Mouse (Mus musculus) hindbrain, embryonic 13.5 days (tissue): ENCODE data around the gene Fmod. TPM values are rescaled to one million over a fixed set of nuclear protein-coding genes. Genes with fewer than 3 reads are reported as not detected.

Experiments used
- ATAC-seq: fragments of 200-750 bp; cut with Nextera tagmentation; 2 replicates; pipeline ENCODE4 v1.8.0; 2017; ENCODE audit warnings: moderate TSS enrichment; ENCODE audit not compliant: low FRiP score
- H3K27ac ChIP-seq: fragments of 300-500 bp; sonication (generic); 2 replicates; pipeline ENCODE4 v1.5.1; 2015; ENCODE audit warnings: inconsistent platforms, mild to moderate bottlenecking, moderate library complexity
- H3K27me3 ChIP-seq: fragments of 300-500 bp; sonication (generic); 2 replicates; pipeline ENCODE4 v1.6.1; 2015; ENCODE audit warnings: mild to moderate bottlenecking, inconsistent platforms
- H3K36me3 ChIP-seq: fragments of 300-500 bp; sonication (generic); 2 replicates; pipeline ENCODE4 v1.6.1; 2015; ENCODE audit warnings: mild to moderate bottlenecking, inconsistent platforms
- H3K4me1 ChIP-seq: fragments of 300-500 bp; sonication (generic); replicated peaks from 2 replicates; pipeline ENCODE4 v1.6.1; 2015; ENCODE audit warnings: inconsistent platforms
- H3K4me2 ChIP-seq: fragments of 300-500 bp; sonication (generic); 2 replicates; pipeline ENCODE4 v1.6.1; 2015; ENCODE audit warnings: inconsistent platforms, mild to moderate bottlenecking, moderate library complexity
- H3K4me3 ChIP-seq: fragments of 300-500 bp; sonication (generic); 2 replicates; pipeline ENCODE4 v1.5.1; 2015; ENCODE audit warnings: mild to moderate bottlenecking, inconsistent platforms
- H3K9ac ChIP-seq: fragments of 300-500 bp; sonication (generic); 2 replicates; pipeline ENCODE4 v1.6.1; 2015; ENCODE audit warnings: mild to moderate bottlenecking, inconsistent platforms
- H3K9me3 ChIP-seq: fragments of 300-500 bp; sonication (generic); 2 replicates; pipeline ENCODE4 v1.6.1; 2016; ENCODE audit warnings: inconsistent platforms
- WGBS: fragments of 180-500 bp; shearing (Covaris S2); methylation state at CpG from one replicate; pipeline ENCODE4 v1.1.7; 2015; 5-methylcytosine and 5-hydroxymethylcytosine counted together
- polyA plus RNA-seq: library from polyadenylated mRNA; unstranded; fragments of >200 nt; fragmentation: Nextera tagmentation; extraction: Ambion mirVana; gene quantifications from 2 replicates; pipeline ENCODE4 v1.2.1, GENCODE M21; 2015

Fmod gene
- polyA plus RNA-seq, 1 experiment from 2014 or later: 7.3 TPM

DNA sequence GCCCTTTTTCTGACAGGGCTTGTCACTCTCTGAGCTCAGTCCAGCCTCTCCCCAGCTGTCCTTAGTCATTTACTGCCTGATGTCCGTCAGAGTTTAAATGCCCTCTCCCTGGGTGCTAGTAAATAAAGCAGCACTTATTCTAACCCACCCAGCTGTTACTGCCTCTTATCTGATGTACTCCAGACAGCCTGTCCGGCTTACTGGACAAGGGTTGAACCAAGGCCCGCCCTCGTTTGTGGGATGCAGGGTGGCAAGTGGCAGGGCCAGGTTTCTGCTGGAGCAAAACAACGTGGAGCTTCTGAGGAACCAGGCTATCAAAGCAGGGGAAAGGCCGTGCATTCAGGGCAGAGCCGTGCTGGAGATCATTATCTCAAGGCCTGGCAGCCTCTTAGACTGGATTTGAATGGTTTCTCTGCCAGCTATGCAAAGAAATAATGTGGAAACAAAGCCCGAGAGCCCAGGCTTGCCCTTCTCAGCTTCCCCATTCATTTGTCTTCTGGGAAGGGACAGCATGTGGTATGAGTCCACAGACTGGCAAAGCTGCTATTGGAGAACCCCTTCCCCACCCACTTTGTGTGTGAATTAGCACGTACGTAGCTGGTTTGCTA lies 34.5 kb downstream of the Fmod start:
- WGBS: 22% methylated on average over 10 of the region's 10 CpGs
- H3K4me3 ChIP-seq: no peak overlapping the region
- peak overlapping the region; percentile 70 for H3K27ac ChIP-seq
- H3K4me1 ChIP-seq: peaks cover 78% of the 10 kb centered on the region
- H3K27me3 ChIP-seq: no peaks in the 10 kb centered on the region
- H3K4me2 ChIP-seq: no peak overlapping the region
- H3K9me3 ChIP-seq: no peaks in the 10 kb centered on the region
- no peaks in the 10 kb centered on the region for H3K36me3 ChIP-seq
- peak; percentile 18; the same call in 1 of the 2 replicates for ATAC-seq
- H3K9ac ChIP-seq: no peak overlapping the region

GRCm38 (mm10) chr1:134073061-134073564 lies 36.1 kb downstream of the Fmod start:
- H3K9ac ChIP-seq: no peak overlapping the region
- WGBS: 73% methylated on average over 6 of the region's 6 CpGs
- H3K4me3 ChIP-seq: no peak overlapping the region
- no peak for ATAC-seq
- peaks cover 79% of the 10 kb centered on the region for H3K4me1 ChIP-seq
- H3K4me2 ChIP-seq: no peak overlapping the region
- H3K36me3 ChIP-seq: no peaks in the 10 kb centered on the region
- H3K9me3 ChIP-seq: no peaks in the 10 kb centered on the region
- no peaks in the 10 kb centered on the region for H3K27me3 ChIP-seq
- peak overlapping the region; percentile 70; the same call in 1 of the 2 replicates for H3K27ac ChIP-seq

DNA sequence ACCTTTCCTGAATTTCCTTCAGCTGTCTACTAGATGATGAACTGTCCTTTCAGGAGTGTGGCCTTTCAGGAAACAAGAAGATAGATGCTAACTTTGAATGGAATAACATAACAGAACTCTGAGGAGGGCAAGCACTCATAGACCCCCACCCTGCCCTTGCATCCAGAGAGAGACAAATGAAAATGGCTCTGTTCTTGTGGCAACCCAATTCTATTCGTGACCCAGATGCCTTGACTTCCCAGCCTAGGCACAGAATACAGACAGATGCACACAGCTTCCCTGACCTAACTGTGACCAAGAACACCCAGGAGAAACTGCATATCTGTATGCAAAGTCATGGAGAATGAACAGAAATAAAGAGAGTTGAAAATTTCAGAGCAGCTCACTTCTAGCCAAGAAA lies 36.6 kb downstream of the Fmod start:
- no peak for ATAC-seq
- Histone ChIP-seq H3K9ac (no peak overlapping the region), H3K4me2 (no peak overlapping the region), H3K27me3 (no peaks in the 10 kb centered on the region), H3K36me3 (no peaks in the 10 kb centered on the region), H3K4me1 (peaks cover 84% of the 10 kb centered on the region), H3K4me3 (no peak overlapping the region), H3K27ac (0 out of 2 replicates have a peak overlapping the region, but pooled peaks have one; percentile 70), H3K9me3 (no peaks in the 10 kb centered on the region)
- 69% methylated on average over 1 of the region's 1 CpGs for WGBS

DNA sequence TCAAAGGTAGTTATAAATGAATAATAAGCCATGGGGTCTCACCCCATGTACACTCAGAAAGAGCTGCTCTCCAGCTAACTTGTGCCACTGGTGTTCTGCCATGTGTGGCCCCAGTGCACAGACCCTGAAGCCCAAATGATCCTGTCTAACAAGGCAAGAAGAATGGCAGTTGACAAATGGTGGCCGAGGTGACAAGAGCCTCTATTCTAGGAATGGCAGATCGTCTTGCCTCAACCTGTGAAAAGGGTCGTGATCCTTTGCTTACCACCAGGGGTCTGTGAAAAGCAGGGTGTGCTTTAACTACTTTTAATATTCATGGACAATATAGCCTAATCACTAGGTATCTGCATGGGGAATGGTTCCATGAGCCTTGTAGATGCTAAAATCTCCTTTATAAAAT lies 37.1 kb downstream of the Fmod start:
- Histone ChIP-seq H3K36me3 (no peaks in the 10 kb centered on the region), H3K9ac (no peak overlapping the region), H3K9me3 (no peaks in the 10 kb centered on the region), H3K27ac (no peak overlapping the region), H3K4me1 (peaks cover 84% of the 10 kb centered on the region), H3K4me2 (no peak overlapping the region), H3K27me3 (no peaks in the 10 kb centered on the region), H3K4me3 (no peak overlapping the region)
- WGBS: 32% methylated on average over 3 of the region's 3 CpGs
- no peak for ATAC-seq

- ATAC-seq: no peak
- WGBS: 70% methylated on average over 10 of the region's 10 CpGs
- H3K36me3 ChIP-seq: no peaks in the 10 kb centered on the region
- 0 out of 2 replicates have a peak overlapping the region, but pooled peaks have one; percentile 16 for H3K9ac ChIP-seq
- peak overlapping the region; percentile 30; the same call in 1 of the 2 replicates for H3K4me2 ChIP-seq
- H3K27me3 ChIP-seq: no peaks in the 10 kb centered on the region
- H3K4me1 ChIP-seq: peaks cover 85% of the 10 kb centered on the region
- no peak overlapping the region; the same call in 1 of the 2 replicates for H3K27ac ChIP-seq
- H3K9me3 ChIP-seq: no peaks in the 10 kb centered on the region
- H3K4me3 ChIP-seq: no peak overlapping the region
These were observed 37.6 kb downstream of the Fmod start for GRCm38 (mm10) chr1:134074606-134075005.

DNA sequence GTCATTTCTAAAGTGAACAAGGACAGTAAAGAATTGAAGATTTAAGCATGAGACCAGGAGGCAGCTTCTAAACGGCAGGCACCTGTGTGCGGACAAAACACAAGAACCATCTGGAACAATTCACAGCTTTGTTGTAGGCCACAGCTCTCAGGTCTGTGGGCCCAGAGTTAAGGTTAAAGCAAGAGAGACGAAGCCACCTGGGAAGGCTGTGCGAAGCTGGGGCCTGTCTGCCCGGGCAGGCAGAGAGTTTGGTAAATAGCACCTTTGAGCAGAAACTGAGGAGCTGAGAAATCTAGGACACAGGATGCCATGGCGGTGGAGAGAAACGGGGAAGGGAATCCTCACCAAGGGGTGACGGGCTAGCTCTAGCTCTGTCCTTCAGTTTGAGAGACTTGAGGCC lies 38.5 kb downstream of the Fmod start:
- no peak for ATAC-seq
- Histone ChIP-seq H3K4me2 (peak overlapping the region; percentile 74), H3K4me1 (peaks cover 85% of the 10 kb centered on the region), H3K36me3 (no peaks in the 10 kb centered on the region), H3K27ac (peak overlapping the region; percentile 87), H3K9me3 (no peaks in the 10 kb centered on the region), H3K27me3 (no peaks in the 10 kb centered on the region), H3K4me3 (peak overlapping the region; percentile 72), H3K9ac (peak overlapping the region; percentile 73)
- WGBS: 82% methylated on average over 8 of the region's 8 CpGs

DNA sequence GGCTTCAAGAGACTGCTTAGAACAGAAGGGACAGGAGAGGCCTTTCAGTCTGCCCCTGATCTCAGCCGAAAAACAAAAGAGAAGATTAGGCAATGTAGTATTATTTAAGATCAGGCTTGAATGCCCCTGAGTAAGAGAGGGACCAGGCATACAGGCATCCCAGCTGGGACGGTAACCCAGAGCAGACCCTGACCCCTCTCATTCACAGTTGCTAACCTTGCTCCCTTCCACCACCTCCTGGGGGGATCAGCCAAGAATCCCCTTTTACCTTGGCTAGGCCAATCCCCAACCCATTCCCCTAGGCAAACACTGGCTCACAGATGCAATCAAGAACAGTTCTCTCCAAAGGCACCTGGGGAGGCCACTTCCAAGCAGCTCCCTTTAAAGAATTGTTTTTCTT lies 39.7 kb downstream of the Fmod start:
- no peaks in the 10 kb centered on the region for H3K9me3 ChIP-seq
- peak overlapping the region; percentile 73 for H3K9ac ChIP-seq
- H3K4me3 ChIP-seq: peak overlapping the region; percentile 72
- H3K36me3 ChIP-seq: no peaks in the 10 kb centered on the region
- H3K4me1 ChIP-seq: peaks cover 76% of the 10 kb centered on the region
- WGBS: 27% methylated on average over 2 of the region's 2 CpGs
- peak overlapping the region; percentile 87; the same call in 1 of the 2 replicates for H3K27ac ChIP-seq
- H3K4me2 ChIP-seq: peak overlapping the region; percentile 74
- no peaks in the 10 kb centered on the region for H3K27me3 ChIP-seq
- no peak for ATAC-seq

DNA sequence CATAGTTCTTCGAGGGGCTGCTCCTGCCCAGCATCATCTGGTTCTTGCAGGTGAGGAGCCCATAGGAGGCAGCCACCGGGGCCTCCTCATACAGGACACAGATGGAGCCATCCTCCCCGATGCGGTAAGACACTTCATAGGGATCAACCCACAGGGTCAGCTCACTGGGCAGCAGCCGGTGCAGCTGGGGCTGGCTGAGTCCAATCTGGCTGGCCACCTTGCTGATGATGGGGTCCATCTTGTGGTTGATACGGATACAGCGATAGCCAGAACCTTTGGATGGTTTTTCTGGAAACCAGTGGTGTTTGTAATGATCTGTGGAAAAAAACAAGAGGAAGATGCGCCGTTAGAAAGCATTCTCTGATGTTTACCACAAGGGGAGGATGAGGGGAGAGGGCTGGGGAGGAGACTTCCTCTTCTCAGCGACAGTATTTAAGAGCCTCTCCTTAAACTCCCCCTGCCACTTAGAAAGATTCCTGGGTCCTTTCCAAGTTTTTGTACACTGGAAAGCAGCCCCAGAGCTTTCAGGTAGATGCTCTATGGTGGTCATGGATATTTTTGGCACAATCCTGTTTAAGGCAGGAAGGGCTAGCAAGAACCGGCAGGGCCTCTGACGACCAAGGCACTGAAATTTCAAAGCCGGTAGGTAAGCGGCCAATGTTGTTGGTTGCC lies 40.5 kb downstream of the Fmod start:
- H3K36me3 ChIP-seq: no peaks in the 10 kb centered on the region
- H3K4me1 ChIP-seq: peaks cover 72% of the 10 kb centered on the region
- no peaks in the 10 kb centered on the region for H3K27me3 ChIP-seq
- peak overlapping the region; percentile 74 for H3K4me2 ChIP-seq
- ATAC-seq: no peak
- peak overlapping the region; percentile 85 for H3K9ac ChIP-seq
- peak overlapping the region; percentile 72 for H3K4me3 ChIP-seq
- no peaks in the 10 kb centered on the region for H3K9me3 ChIP-seq
- 29% methylated on average over 14 of the region's 14 CpGs for WGBS
- H3K27ac ChIP-seq: peak overlapping the region; percentile 87

DNA sequence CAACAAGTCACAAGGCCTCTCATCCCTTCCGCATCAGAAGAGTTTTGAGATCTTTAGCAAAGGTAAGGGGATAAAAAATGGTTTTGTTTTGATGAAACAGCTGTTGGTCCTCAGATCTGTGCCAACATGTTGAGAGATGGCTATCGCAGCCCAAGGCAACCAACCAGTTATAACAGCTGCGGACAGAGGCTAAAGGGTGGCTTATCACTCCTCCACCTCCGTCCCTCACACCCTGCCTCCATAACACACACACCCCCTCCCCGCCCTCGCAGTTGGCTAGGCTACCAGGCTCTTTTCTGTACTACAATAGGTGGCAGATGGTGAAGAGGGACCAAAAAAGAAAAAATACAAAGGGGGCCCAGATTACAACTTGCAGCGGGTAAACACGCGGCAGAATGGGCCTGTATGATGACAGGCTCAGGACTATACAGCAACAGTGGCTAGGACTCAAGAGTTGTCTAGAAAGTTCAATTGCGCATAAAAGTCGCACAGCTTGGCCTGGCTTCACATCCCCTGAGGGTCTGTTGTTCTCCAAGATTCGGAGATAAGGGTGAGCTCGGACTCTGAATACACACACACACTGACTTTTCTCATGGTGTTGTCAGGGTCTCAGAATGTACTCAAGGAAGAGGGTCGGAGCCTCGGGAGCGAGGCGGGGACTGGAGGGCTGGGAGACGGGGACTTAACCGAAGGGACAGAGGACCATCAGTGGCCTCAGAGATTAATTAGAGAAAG lies 41.2 kb downstream of the Fmod start:
- Histone ChIP-seq H3K27ac (peak overlapping the region; percentile 87), H3K9me3 (no peaks in the 10 kb centered on the region), H3K36me3 (no peaks in the 10 kb centered on the region), H3K4me3 (peak overlapping the region; percentile 72), H3K4me2 (peak overlapping the region; percentile 74), H3K27me3 (no peaks in the 10 kb centered on the region), H3K9ac (peak overlapping the region; percentile 85), H3K4me1 (peaks cover 72% of the 10 kb centered on the region)
- ATAC-seq: peak; percentile 14; the same call in 1 of the 2 replicates
- WGBS: 6% methylated on average over 19 of the region's 19 CpGs

DNA sequence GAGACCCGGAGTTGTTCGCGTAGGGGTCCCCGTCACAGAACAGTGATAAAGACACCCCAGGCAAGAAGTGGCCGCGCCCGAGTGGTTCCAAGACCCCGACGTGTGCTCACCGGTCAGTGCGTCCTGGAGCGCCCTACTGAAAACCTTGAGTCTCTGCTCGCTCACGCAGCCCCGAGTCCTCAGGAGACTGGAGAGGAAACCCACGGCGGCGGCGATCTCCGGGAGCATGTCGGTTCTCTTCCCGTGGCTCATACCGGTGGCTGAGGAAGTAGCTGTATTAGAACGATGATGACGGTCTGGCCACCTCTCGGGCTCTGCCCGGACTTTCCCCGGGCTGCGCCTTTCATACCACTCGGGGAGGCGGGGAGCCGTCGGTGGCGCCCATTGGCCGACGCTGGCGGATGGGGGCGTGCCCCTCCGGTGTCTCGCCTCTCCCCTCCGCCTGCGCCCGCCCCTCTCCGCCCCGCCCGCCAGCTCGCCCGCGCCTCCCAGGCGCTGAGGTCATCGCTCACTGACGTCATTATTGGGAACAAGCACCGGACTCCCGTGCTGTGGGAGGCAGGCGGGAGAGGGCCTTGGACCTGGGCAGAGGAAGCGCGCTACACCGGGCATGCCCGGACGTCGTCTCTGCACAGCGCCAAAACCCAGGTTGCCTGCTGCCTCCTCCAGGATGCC lies 41.9 kb downstream of the Fmod start, which contains the start of gene Btg2:
Gene Btg2, minus strand, starts transcription at position 319 of the 675 bp plus-strand sequence.
- H3K9me3 ChIP-seq: no peaks in the 10 kb centered on the region
- no peaks in the 10 kb centered on the region for H3K36me3 ChIP-seq
- ATAC-seq: peak; percentile 93
- peak within 1 kb of the TSS; percentile 72 for H3K4me3 ChIP-seq
- under 1% methylated on average over 59 of the region's 62 CpGs for WGBS
- H3K4me1 ChIP-seq: peaks cover 69% of the 10 kb centered on the region
- H3K27ac ChIP-seq: peak within 1 kb of the TSS; percentile 87
- no peaks in the 10 kb centered on the region for H3K27me3 ChIP-seq
- peak within 1 kb of the TSS; percentile 74 for H3K4me2 ChIP-seq
- H3K9ac ChIP-seq: peak within 1 kb of the TSS; percentile 85

GRCm38 (mm10) chr1:134079477-134080163 lies 42.6 kb downstream of the Fmod start:
- ATAC-seq: peak; percentile 5; the same call in 1 of the 2 replicates
- H3K36me3 ChIP-seq: no peaks in the 10 kb centered on the region
- H3K4me3 ChIP-seq: peak overlapping the region; percentile 72
- H3K9ac ChIP-seq: peak overlapping the region; percentile 85
- no peaks in the 10 kb centered on the region for H3K9me3 ChIP-seq
- no peaks in the 10 kb centered on the region for H3K27me3 ChIP-seq
- peaks cover 62% of the 10 kb centered on the region for H3K4me1 ChIP-seq
- peak overlapping the region; percentile 74 for H3K4me2 ChIP-seq
- 5% methylated on average over 9 of the region's 9 CpGs for WGBS
- H3K27ac ChIP-seq: peak overlapping the region; percentile 87
